Mouse (Mus musculus): ENCODE results near the gene Rab44.

The Rab44 gene

DNA sequence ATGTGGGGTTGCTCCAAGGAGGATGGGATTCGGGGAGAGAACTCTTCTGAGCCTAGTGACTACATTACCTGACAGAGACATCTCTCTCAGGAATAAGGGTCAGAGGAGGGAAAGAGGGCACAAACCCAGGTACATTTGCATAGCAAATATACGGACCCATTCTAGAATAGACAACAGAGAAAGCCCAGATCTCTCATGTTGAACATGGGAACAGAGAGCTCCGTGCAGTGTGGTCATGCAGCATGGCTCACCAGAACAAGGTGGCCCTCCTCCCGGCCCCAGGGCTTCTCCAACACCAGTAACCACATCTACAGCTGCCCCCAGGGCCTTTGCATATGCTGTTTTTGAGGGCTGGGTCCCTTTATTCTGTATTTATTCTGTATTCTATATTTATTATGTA is 54.5 kb downstream of the Rab44 start:
- no peak for DNase-seq (ENCODE audit: low read depth)

DNA sequence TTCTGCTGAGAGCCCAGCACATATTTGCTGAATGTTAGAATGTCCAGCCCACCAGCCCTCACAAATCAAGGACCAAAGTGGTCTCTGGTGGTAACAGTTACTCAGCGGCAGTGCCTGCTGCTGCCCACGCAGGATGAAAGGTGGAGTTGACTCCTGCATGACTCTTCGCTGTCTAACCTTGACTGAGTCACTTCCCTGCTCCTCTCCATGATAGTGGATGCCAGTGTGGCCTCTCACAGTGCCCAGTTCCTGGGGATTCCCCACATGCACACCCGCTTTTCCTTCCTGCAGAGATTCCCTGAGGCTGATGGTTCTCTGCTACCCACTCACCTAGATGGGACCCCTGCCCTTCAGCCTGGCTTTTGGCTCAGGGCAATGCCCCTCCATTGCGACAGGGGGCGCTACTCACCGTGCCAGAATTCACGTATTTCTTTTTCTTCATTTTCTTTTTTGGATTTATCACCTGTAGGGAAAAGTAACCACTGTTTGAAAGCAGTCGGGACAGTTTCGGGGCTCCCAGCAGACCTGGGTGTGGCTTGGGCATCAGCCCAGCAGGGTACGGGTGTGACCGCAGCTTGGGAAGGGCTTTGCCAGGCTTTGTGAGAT is 55.2 kb downstream of the Rab44 start:
- peak; percentile 30 for DNase-seq (ENCODE audit: low read depth)

DNA sequence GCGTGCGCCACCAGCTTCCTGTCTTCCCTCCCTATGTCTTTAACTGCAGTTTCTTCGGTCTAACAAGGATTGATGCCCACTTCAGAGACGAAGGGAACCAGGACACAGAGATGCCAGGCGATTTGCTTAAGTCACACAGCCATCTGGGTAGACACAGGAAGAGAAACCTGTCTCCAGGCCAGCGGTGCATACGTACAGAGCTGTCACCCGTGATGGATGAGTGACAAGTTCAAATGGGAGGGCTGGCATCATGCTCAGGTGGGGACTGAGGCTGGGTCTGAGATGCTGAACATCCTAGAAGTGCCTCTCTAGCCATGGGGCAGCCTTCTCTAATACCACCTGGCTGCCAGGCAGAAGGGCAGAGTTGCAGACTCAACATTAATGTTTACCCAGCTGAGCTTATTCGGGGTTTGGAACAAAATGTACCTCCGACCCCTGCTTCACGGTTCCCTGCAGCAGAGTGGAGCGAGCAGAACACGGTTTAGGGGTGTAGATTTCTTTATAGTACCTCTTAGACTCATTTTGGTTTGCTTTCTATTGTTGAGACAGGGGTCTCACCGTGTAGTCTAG is 56.6 kb downstream of the Rab44 start:
- no peak for DNase-seq (ENCODE audit: low read depth)

DNA sequence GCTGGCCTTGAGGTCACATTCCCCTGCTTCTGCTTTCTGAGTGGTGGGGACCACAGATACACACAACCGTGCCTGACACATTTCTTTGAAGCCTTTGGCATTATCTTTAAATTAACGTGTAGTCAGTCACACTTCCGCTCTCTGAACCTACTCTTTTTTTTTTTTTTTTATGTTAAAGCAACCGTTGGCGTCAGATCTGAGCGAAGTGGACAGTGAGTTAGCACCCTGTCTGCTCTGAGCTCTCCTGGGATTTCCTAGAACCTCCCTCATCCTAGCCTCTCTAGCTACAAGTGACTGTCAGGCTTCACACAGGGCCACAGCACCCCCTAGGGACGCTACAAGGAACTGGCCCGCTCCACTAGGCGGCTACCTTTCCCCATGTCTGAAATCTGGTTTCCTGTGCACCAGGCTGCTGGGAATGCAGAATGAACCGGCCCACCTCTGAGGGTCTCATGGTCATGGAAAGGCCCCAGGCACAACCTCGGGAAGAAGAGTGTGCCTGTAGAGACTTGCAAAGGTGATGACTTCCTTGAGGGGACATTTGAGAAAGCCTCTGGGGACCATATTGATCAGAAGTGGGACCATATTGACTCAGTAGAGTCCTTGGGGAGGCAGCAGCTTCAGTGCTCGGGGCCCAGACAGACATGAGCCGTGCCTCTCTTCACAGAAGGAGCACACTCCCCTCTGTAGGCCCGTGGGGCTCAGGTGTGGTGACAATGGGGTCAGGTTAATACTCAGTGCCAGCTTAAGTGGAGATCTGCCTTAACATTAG is 57.2 kb downstream of the Rab44 start:
- peak; percentile 92 for DNase-seq (ENCODE audit: low read depth)

- DNase-seq (ENCODE audit: low read depth): no peak
Measured at GRCm38 (mm10) chr17:29172062-29172461, 58.1 kb downstream of the Rab44 start.

DNA sequence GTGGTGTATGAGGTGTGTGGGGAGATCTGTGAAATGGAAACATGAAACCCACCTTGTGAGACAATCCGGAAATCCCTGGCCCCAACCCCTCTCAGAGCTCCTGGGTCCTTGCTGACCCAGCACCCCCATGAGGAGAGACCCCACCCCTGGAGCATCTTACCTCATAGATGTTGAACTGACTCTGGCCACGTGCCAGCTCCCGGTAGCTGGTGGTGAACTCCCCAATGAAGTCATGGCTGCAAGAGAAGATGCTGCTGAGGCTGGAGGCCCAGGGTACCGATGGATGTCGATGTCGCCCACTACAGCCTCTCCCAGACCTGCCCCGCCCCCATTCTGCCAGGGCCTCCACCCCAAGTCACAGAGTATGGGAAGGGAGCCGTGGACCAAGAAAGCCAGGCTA is 59.2 kb downstream of the Rab44 start:
- no peak for DNase-seq (ENCODE audit: low read depth)

- DNase-seq (ENCODE audit: low read depth): no peak
Measured at GRCm38 (mm10) chr17:29175693-29176092, 61.7 kb downstream of the Rab44 start.

DNA sequence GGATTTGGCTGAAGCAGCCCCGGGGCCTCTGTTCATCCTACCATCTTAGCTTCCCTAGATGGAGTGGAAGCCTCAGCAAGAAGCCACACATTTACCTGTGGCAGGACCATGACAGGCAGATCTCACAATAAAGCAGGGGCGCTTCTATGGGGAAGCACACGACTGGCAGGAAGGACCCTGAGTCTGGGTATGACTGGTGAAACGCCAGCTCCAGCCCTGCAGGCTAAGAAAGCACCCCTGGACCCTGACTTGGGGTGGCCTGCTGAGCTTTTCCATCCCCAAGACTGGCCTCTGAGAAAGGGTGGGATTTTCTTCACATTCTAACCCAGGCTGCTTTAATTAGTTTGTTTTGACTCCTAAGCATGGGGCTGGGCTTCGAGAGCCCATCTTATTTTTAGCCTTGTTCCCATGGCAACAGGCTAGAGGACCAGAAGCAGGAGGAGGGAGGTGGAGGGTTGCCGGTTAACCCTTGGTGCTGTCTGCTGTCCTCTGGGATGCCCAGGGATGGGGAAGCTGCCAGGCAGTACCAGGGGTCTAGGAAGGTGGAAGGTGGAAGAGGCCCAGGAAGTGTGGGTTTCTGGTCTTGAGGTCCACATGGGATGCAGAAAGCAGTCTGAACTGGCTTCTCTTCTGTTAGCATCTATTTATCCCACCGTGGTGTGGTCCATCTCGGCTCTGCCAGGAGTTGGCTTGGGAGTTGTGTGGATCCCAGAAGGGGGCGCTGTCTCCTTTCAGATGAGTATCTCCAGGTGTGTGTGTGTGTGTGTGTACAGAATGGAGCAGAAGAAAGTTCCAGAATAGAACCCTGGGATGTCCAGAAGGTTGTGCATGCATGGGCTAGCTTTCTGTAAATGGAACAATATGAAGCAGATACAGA is 62.7 kb downstream of the Rab44 start:
- peak; percentile 82 for DNase-seq (ENCODE audit: low read depth)

GRCm38 (mm10) chr17:29178503-29179059 is 64.6 kb downstream of the Rab44 start:
- no peak for DNase-seq (ENCODE audit: low read depth)

GRCm38 (mm10) chr17:29179917-29180316 is 66.0 kb downstream of the Rab44 start:
- DNase-seq (ENCODE audit: low read depth): no peak

DNA sequence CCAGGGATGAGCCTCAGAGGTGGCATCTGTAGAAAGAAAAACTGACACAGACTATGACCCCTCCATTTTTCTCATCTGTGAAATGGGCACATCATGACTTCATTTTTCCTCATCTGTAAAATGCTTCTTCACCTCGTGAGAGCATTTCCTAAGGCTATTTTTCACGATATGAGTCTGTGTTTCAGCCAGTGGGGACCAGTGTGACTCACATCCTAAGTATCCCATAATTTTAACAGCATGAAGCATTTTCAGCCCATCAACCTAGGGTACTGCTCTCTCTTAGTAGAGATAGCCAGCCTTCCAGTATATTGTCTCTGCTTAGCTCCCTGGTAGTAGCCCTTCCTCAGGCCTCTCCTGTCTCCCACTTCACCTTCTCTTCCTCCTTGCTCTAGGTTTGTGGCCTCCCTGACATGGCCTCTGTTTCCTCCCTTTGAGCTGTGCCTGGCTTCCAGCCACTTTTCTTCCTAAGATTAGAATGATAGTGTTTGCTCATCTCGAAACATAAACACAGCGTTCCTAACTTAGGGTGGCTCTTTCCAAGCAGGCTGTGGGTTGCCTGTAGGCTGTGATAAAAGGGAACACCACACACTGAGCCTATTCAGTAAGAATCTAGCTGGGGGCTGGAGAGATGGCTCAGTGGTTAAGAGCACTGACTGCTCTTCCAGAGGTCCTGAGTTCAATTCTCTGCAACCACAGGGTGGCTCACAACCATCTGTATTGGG is 66.6 kb downstream of the Rab44 start:
- peak; percentile 79 for DNase-seq (ENCODE audit: low read depth)

DNA sequence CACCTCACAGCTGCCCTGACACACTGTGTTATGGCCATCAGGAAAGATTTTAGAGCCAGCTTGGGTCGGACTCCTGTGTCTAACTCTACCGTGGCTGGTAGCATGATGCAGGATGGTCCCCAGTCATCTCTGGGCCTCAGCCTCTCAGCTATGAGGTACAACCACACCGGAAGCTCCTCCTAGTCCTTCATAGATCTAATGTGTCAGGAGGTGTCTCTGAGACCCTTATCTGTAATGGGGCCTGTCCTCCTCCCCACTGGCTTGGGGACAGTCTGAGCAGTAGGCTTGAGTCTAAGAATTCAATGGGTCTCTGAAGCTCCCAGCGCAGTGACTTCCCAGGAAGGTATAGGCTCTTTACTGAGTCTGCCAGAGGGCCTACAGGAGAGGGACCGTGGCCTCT is 67.8 kb downstream of the Rab44 start:
- no peak for DNase-seq (ENCODE audit: low read depth)

- no peak for DNase-seq (ENCODE audit: low read depth)
Measured at GRCm38 (mm10) chr17:29183162-29183561, 69.2 kb downstream of the Rab44 start.

- DNase-seq (ENCODE audit: low read depth): no peak
Measured at GRCm38 (mm10) chr17:29185376-29186046, 71.6 kb downstream of the Rab44 start.

DNA sequence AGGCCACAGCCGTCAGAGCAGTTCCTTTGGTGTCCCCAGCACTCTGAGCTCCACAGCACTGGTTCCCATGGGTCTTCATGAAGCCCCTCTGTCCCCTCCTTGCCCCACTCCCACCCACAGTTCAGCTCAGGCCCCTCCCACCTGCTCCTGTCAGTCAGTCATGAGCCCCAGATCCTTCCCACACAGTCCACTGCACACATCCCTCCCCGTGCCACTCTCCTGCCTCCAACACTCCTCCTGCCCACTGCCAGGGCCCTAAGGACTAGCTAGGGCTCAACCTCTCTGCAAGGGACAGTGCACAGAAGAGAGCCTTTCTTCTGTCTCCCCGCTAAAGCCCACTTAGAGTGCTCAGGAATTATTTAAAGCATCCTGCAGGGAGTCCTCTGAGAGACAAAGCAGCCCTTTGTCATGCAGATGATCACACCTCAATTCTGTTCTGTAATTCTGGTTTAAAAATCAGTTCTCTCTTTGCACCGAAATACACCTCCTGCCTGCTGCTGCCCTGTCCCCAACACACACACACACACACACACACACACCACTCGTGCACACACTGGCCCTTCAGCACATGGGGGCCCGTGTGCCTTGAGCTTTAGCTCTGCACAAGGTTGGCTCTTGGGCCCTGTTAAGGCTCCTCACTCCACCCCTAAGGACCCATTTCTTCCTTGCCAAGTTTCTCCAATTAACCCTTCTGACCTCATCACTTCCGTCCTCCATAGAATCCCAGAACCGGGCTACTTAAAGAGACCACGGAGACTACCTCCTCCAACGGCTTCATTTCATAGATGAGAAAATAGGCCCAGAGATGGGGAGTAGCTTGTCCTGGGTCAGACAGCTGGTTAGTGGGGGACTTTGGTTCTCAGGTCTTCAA is 73.3 kb downstream of the Rab44 start:
- DNase-seq (ENCODE audit: low read depth): no peak

DNA sequence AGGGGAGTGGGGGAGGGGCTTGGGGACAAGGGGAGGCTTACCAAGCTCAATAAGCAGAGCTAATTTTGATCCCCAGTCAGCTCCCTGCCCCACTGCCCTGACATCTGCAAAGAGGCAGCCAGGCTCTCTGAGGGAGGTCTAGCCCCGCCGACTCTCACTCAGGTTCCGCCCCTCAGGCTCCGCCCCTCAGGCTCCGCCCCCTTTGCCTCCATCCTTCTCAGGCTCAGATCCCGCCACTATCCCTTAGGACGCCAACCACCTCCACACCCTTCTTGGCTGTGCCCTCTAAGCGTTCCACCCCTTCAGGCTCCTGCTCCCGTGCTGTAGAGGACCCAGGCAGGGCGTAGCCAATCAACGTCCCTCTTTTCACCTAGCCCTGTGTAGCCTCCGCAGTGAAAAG is 75.0 kb downstream of the Rab44 start:
- no peak for DNase-seq (ENCODE audit: low read depth)

DNA sequence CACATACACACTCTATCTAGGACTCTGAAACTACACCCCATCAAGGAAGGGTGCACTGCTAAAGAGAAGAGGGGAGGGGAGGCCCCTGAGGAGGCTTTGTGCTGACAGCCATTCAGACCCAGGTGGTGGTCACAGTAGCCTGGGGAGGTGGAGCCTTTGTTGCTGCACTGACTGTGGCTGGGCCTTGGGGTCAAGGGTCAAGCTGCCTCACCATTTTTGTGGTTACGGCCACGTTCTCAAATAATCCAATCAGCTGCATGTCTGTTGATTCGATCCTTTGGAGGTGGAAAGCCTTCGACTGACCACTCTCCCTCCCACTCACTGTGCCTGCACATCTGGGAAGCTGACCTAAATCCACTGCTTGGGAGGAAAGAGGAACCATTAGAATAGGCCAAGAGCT is 81.6 kb downstream of the Rab44 start:
- DNase-seq (ENCODE audit: low read depth): peak; percentile 44

Measured in NIH3T3 (cell line).